Mouse (Mus musculus): ENCODE results near the gene Aplp2.
"Not testable (repeated sequence)": the region's sequence is repeated elsewhere in the genome, so short reads cannot be mapped to it uniquely, and the experiment has no call there.

GRCm38 (mm10) chr9:31165505-31165904, 46.1 kb downstream of the Aplp2 start:
- not testable (repeated sequence) for TF ChIP-seq POLR2A (IDR thresholded peaks at IDR 0.05; ENCODE audit: borderline replicate concordance, extremely low read depth, low read depth, low read length); CTCF (IDR thresholded peaks at IDR 0.05; ENCODE audit: insufficient read depth, low read length)
